Mouse (Mus musculus): Measurements from ENCODE around the gene Raet1d. TPM values are rescaled to one million over a fixed set of nuclear protein-coding genes. Genes with fewer than 3 reads are reported as not detected.

The Raet1d gene
- total RNA-seq, 2 experiments from 2014 or later = not detected

Other genes with a start within 250 kb of the Raet1d start
- 5.6 TPM in 1 of 2 replicates, not detected in the other for gene E030030I06Rik, start 211.3 kb upstream of the Raet1d start, total RNA-seq (2015; ENCODE audit: low replicate concordance)
- gene E030030I06Rik, start 211.3 kb upstream of the Raet1d start, total RNA-seq (2017; ENCODE audit: low replicate concordance) = 0.51 and 0.98 TPM in 2 replicates
- gene Raet1e, start 202.0 kb upstream of the Raet1d start, total RNA-seq (2015; ENCODE audit: low replicate concordance) = not detected in 2 replicates
- gene Raet1e, start 202.0 kb upstream of the Raet1d start, total RNA-seq (2017; ENCODE audit: low replicate concordance) = not detected in 2 replicates
- not detected in 2 replicates for gene H60b, start 202.0 kb upstream of the Raet1d start, total RNA-seq (2015; ENCODE audit: low replicate concordance)
- gene H60b, start 202.0 kb upstream of the Raet1d start, total RNA-seq (2017; ENCODE audit: low replicate concordance) = not detected in 2 replicates

Data from erythroblast, adult 5-6 weeks (primary cell).